Mouse (Mus musculus) spleen, adult 18-20 months (tissue): ENCODE data around the gene Ptprb.
A peak's percentile ranks its signal among the peaks of the same experiment; 100 is the strongest.

Experiments used
- DNase-seq, 2 experiments: peaks; one replicate each; pipeline ENCODE4 v3.0.0; 2022; ENCODE audit warnings: mixed read lengths in 2 of 2

Ptprb gene

GRCm38 (mm10) chr10:116382826-116383685 lies 107.7 kb downstream of the Ptprb start:
- DNase-seq, result no peak

- DNase-seq, result no peak
Measured at GRCm38 (mm10) chr10:116384401-116384800, 109.1 kb downstream of the Ptprb start.

GRCm38 (mm10) chr10:116386391-116386885 lies 111.1 kb downstream of the Ptprb start:
- DNase-seq, result no peak

GRCm38 (mm10) chr10:116388840-116389239 lies 113.5 kb downstream of the Ptprb start:
- DNase-seq, result no peak

GRCm38 (mm10) chr10:116393790-116394475 lies 118.6 kb downstream of the Ptprb start:
- DNase-seq, result no peak

GRCm38 (mm10) chr10:116394585-116394984 lies 119.3 kb downstream of the Ptprb start:
- DNase-seq, result no peak

- no peak for DNase-seq
Measured at GRCm38 (mm10) chr10:116396279-116396678, 121.0 kb downstream of the Ptprb start.

- DNase-seq, result no peak
Measured at GRCm38 (mm10) chr10:116396966-116397365, 121.6 kb downstream of the Ptprb start.

- peak in 1 of 2 experiments; percentile 5 for DNase-seq
Measured at GRCm38 (mm10) chr10:116397573-116397972, 122.2 kb downstream of the Ptprb start.

- DNase-seq, result no peak
Measured at GRCm38 (mm10) chr10:116397973-116398372, 122.7 kb downstream of the Ptprb start.

GRCm38 (mm10) chr10:116402742-116403425 lies 127.6 kb downstream of the Ptprb start:
- DNase-seq, result no peak

- no peak for DNase-seq
Measured at GRCm38 (mm10) chr10:116403679-116404078, 128.4 kb downstream of the Ptprb start.

- DNase-seq, result no peak
Measured at GRCm38 (mm10) chr10:116405011-116405410, 129.7 kb downstream of the Ptprb start.

- DNase-seq, result no peak
Measured at GRCm38 (mm10) chr10:116407684-116408359, 132.5 kb downstream of the Ptprb start.

GRCm38 (mm10) chr10:116410826-116411225 lies 135.5 kb downstream of the Ptprb start:
- no peak for DNase-seq

- no peak for DNase-seq
Measured at GRCm38 (mm10) chr10:116416142-116416541, 140.8 kb downstream of the Ptprb start.

- DNase-seq, result no peak
Measured at GRCm38 (mm10) chr10:116416726-116417125, 141.4 kb downstream of the Ptprb start.

- no peak for DNase-seq
Measured at GRCm38 (mm10) chr10:116418121-116418726, 142.9 kb downstream of the Ptprb start.

- DNase-seq, result no peak
Measured at GRCm38 (mm10) chr10:116420976-116421375, 145.7 kb downstream of the Ptprb start.

- DNase-seq, result no peak
Measured at GRCm38 (mm10) chr10:116422551-116422950, 147.2 kb downstream of the Ptprb start.

GRCm38 (mm10) chr10:116424921-116425320 lies 149.6 kb downstream of the Ptprb start:
- no peak for DNase-seq

- no peak for DNase-seq
Measured at GRCm38 (mm10) chr10:116426176-116426575, 150.9 kb downstream of the Ptprb start.
